Mouse (Mus musculus) intestine, postnatal 0 days (tissue): ENCODE measurements at regions not wholly inside any gene's neighbourhood (a gene's known extent, or its start where the extent isn't known, plus 50 kb on each side); places are given as distances from the start of the nearest gene placed in this dataset.

Source experiments
- ATAC-seq: fragments of 200-750 bp; cut with Nextera tagmentation; 2 replicates; pipeline ENCODE4 v1.8.0; 2017; ENCODE audit warnings: mild to moderate bottlenecking, moderate TSS enrichment, moderate library complexity
- H3K27ac ChIP-seq: fragments of 300-500 bp; sonication (generic); 2 replicates; pipeline ENCODE4 v1.5.1; 2014; ENCODE audit warnings: mild to moderate bottlenecking, low read depth, low read length, moderate library complexity
- H3K27me3 ChIP-seq: fragments of 300-500 bp; sonication (generic); replicated peaks from 2 replicates; pipeline ENCODE4 v1.6.1; 2014; ENCODE audit warnings: low read length, mixed read lengths; ENCODE audit not compliant: control insufficient read depth, insufficient read depth
- H3K36me3 ChIP-seq: fragments of 300-500 bp; sonication (generic); 2 replicates; pipeline ENCODE4 v1.6.1; 2014; ENCODE audit warnings: mild to moderate bottlenecking, moderate library complexity; ENCODE audit not compliant: control insufficient read depth, insufficient read depth
- H3K4me1 ChIP-seq: fragments of 300-500 bp; sonication (generic); replicated peaks from 2 replicates; pipeline ENCODE4 v1.6.1; 2014; ENCODE audit warnings: antibody characterized with exemption, low read length, mixed read lengths; ENCODE audit not compliant: control insufficient read depth, insufficient read depth
- H3K4me2 ChIP-seq: fragments of 300-500 bp; sonication (generic); replicated peaks from 2 replicates; pipeline ENCODE4 v1.6.1; 2014; ENCODE audit warnings: low read depth, mild to moderate bottlenecking, moderate library complexity
- H3K4me3 ChIP-seq: fragments of 300-500 bp; sonication (generic); 2 replicates; pipeline ENCODE4 v1.5.1; 2014; ENCODE audit warnings: low read depth, low read length
- H3K9ac ChIP-seq: fragments of 300-500 bp; sonication (generic); 2 replicates; pipeline ENCODE4 v1.6.1; 2014; ENCODE audit warnings: mild to moderate bottlenecking, low read depth, low read length
- H3K9me3 ChIP-seq: fragments of 300-500 bp; sonication (generic); 2 replicates; pipeline ENCODE4 v1.6.1; 2016; ENCODE audit warnings: mixed run types; ENCODE audit not compliant: control insufficient read depth
- CTCF ChIP-seq: sonication (generic); IDR thresholded peaks from 2 replicates; pipeline ENCODE4 v1.5.1; 2016; ENCODE audit warnings: low read depth, mild to moderate bottlenecking, control low read depth, antibody characterized with exemption, moderate library complexity
- WGBS: fragments of 180-500 bp; shearing (Covaris S2); extraction: QIAGEN DNeasy Blood & Tissue Kit; methylation state at CpG from one replicate; pipeline ENCODE4 v1.1.7; 2014; 5-methylcytosine and 5-hydroxymethylcytosine counted together

DNA sequence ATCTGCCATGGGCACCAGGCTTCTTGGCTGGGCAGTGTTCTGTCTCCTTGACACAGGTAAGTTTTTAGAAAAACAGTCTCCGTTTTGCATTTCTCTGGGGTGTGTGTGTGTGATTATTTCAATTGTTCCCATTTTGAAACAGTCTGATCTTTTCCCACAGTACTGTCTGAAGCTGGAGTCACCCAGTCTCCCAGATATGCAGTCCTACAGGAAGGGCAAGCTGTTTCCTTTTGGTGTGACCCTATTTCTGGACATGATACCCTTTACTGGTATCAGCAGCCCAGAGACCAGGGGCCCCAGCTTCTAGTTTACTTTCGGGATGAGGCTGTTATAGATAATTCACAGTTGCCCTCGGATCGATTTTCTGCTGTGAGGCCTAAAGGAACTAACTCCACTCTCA, 99.9 kb upstream of the 2210010C04Rik start:
- no peak for TF ChIP-seq CTCF
- no peaks in the 10 kb centered on the region for H3K4me1 ChIP-seq
- no peak overlapping the region for H3K4me2 ChIP-seq
- no peaks in the 10 kb centered on the region for H3K9me3 ChIP-seq
- whole genome bisulfite sequencing = 59% methylated on average over 4 of the region's 4 CpGs
- ATAC-seq = no peak
- no peaks in the 10 kb centered on the region for H3K36me3 ChIP-seq
- H3K9ac ChIP-seq = no peak overlapping the region
- no peak overlapping the region for H3K4me3 ChIP-seq
- H3K27ac ChIP-seq = no peak overlapping the region
- no peaks in the 10 kb centered on the region for H3K27me3 ChIP-seq

DNA sequence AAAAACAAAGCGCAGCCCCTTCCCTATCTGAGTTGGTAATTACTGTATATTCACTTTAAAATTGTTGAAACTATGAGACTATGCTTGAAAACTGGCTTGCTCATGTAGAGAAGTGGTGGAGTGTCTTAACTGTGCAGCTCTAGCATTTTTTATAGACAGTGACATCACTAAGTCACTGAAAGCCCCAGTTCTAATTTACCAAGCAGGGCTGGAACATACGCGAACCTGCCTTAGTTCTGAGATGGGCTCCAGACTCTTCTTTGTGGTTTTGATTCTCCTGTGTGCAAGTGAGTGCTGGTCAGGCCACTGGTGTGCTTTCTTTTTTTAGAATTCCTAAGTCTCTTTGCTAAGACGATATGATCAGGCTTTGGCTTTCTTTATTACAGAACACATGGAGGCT, 94.6 kb upstream of the 2210010C04Rik start:
- ATAC-seq = no peak
- H3K4me2 ChIP-seq = no peak overlapping the region
- WGBS = 86% methylated on average over 4 of the region's 4 CpGs
- no peak overlapping the region for H3K4me3 ChIP-seq
- H3K27me3 ChIP-seq = no peaks in the 10 kb centered on the region
- H3K36me3 ChIP-seq = no peaks in the 10 kb centered on the region
- H3K4me1 ChIP-seq = no peaks in the 10 kb centered on the region
- no peak overlapping the region for H3K27ac ChIP-seq
- H3K9me3 ChIP-seq = no peaks in the 10 kb centered on the region
- no peak for TF ChIP-seq CTCF
- H3K9ac ChIP-seq = no peak overlapping the region

DNA sequence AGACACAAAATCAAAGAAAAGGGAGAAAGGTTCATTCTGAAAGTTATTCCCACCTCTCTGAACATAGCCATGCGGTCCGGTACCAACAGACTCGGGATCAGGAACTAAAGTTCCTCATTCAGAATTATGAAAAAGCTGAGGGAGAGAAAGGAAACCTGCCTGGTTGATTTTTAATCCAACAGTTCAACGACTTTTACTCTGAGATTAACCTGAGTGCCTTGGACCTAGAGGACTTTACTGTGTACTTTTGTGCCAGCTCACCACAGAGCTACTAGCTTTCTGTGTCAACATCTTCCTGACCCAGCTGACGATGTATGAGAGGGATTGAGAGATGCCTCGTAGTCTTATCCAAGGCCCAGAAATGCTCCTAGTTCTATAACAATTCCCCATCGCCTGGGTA, 92.5 kb upstream of the 2210010C04Rik start:
- TF ChIP-seq CTCF = no peak
- Histone ChIP-seq H3K36me3 (no peaks in the 10 kb centered on the region), H3K4me3 (no peak overlapping the region), H3K27me3 (no peaks in the 10 kb centered on the region), H3K9ac (no peak overlapping the region), H3K4me1 (no peaks in the 10 kb centered on the region), H3K27ac (no peak overlapping the region), H3K9me3 (no peaks in the 10 kb centered on the region), H3K4me2 (no peak overlapping the region)
- 63% methylated on average over 7 of the region's 7 CpGs for WGBS
- ATAC-seq = no peak

GRCm38 (mm10) chr6:41126855-41127254, 91.5 kb upstream of the 2210010C04Rik start:
- TF ChIP-seq CTCF = no peak
- Histone ChIP-seq H3K4me3 (no peak overlapping the region), H3K27me3 (no peaks in the 10 kb centered on the region), H3K9me3 (no peaks in the 10 kb centered on the region), H3K27ac (no peak overlapping the region), H3K4me2 (no peak overlapping the region), H3K9ac (no peak overlapping the region), H3K4me1 (no peaks in the 10 kb centered on the region), H3K36me3 (no peaks in the 10 kb centered on the region)
- no peak for ATAC-seq

DNA sequence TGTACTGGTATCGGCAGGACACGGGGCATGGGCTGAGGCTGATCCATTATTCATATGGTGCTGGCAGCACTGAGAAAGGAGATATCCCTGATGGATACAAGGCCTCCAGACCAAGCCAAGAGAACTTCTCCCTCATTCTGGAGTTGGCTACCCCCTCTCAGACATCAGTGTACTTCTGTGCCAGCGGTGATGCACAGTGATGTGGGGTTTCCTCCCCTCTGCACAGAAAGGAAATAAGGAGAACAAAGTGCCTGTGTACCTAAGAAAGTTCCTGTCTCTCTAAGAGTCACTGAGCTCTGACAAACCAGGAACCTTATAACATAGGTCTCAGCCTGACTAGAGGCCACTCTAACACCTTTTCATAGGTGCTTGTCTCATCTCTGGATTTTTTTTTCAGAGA, 86.3 kb upstream of the 2210010C04Rik start:
- Histone ChIP-seq H3K27ac (no peak overlapping the region), H3K36me3 (no peaks in the 10 kb centered on the region), H3K9ac (no peak overlapping the region), H3K4me1 (no peaks in the 10 kb centered on the region), H3K4me3 (no peak overlapping the region), H3K9me3 (no peaks in the 10 kb centered on the region), H3K27me3 (no peaks in the 10 kb centered on the region), H3K4me2 (no peak overlapping the region)
- ATAC-seq = no peak
- no peak for TF ChIP-seq CTCF
- WGBS = 88% methylated on average over 3 of the region's 3 CpGs

GRCm38 (mm10) chr6:41119176-41119575, 83.9 kb upstream of the 2210010C04Rik start:
- 72% methylated on average over 2 of the region's 2 CpGs for WGBS
- no peak for ATAC-seq

DNA sequence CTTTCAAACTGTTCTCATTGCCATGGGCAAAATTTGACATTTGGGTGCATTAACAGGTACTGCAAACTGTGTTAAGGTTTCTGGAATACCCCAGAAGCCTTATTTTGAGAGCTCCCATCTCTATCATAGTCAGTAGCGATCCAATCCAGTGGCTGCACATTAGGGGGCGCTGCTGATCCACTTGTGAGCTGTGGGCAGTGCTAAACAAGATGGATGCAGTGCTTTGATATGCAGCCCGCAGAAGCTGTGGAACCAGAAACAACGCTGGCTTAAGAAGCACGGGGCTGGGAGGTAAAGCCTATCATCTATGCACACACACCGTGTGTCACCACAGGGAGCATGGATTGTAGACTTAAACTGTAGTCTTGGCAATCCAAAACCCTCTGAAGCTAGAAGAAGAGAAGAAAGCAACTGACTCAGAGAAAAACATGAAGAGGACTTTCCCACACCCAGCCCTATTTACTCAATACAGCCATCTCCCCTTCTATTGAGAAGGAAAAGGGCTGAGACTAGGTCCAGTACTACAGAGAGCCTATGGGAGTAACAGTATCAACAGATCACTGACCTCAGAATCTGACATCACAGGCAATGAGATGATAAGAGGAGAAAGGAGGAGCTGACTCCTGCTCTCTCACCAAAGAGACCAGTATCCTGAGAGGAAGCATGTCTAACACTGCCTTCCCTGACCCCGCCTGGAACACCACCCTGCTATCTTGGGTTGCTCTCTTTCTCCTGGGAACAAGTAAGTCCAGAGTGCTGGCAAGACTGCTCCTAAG, 83.1 kb upstream of the 2210010C04Rik start:
- no peaks in the 10 kb centered on the region for H3K4me1 ChIP-seq
- H3K9me3 ChIP-seq = no peaks in the 10 kb centered on the region
- peak; percentile 61 for TF ChIP-seq CTCF
- no peak for ATAC-seq
- no peak overlapping the region for H3K4me2 ChIP-seq
- no peaks in the 10 kb centered on the region for H3K27me3 ChIP-seq
- H3K27ac ChIP-seq = no peak overlapping the region
- no peak overlapping the region for H3K4me3 ChIP-seq
- H3K36me3 ChIP-seq = no peaks in the 10 kb centered on the region
- no peak overlapping the region for H3K9ac ChIP-seq
- WGBS = 11% methylated on average over 7 of the region's 7 CpGs

More at GRCm38 (mm10) chr6:41119176-41119575, 83.9 kb upstream of the 2210010C04Rik start:
- H3K4me2 ChIP-seq = no peak overlapping the region
- no peak overlapping the region for H3K27ac ChIP-seq
- H3K4me1 ChIP-seq = no peaks in the 10 kb centered on the region
- no peaks in the 10 kb centered on the region for H3K27me3 ChIP-seq
- no peak for TF ChIP-seq CTCF
- H3K9me3 ChIP-seq = no peaks in the 10 kb centered on the region
- H3K4me3 ChIP-seq = no peak overlapping the region
- no peak overlapping the region for H3K9ac ChIP-seq
- no peaks in the 10 kb centered on the region for H3K36me3 ChIP-seq
